Mouse (Mus musculus) limb, embryonic 15.5 days (tissue): ENCODE results near the gene Rtl6. TPM values are rescaled to one million over a fixed set of nuclear protein-coding genes. Genes with fewer than 3 reads are reported as not detected.

ENCODE experiments used
- ATAC-seq: fragments of 200-750 bp; cut with Nextera tagmentation; 2 replicates; pipeline ENCODE4 v1.8.0; 2017; ENCODE audit warnings: low read depth, moderate TSS enrichment; ENCODE audit not compliant: insufficient number of reproducible peaks, low FRiP score, low TSS enrichment
- H3K27ac ChIP-seq: fragments of 300-500 bp; sonication (generic); 2 replicates; pipeline ENCODE4 v1.5.1; 2015; ENCODE audit warnings: moderate library complexity, mild to moderate bottlenecking, inconsistent platforms
- H3K27me3 ChIP-seq: fragments of 300-500 bp; sonication (generic); 2 replicates; pipeline ENCODE4 v1.6.1; 2015; ENCODE audit warnings: inconsistent platforms
- H3K36me3 ChIP-seq: fragments of 300-500 bp; sonication (generic); 2 replicates; pipeline ENCODE4 v1.6.1; 2015; ENCODE audit warnings: inconsistent platforms
- H3K4me1 ChIP-seq: fragments of 300-500 bp; sonication (generic); 2 replicates; pipeline ENCODE4 v1.6.1; 2015; ENCODE audit warnings: inconsistent platforms
- H3K4me2 ChIP-seq: fragments of 300-500 bp; sonication (generic); 2 replicates; pipeline ENCODE4 v1.6.1; 2015; ENCODE audit warnings: mild to moderate bottlenecking, inconsistent platforms
- H3K4me3 ChIP-seq: fragments of 300-500 bp; sonication (generic); 2 replicates; pipeline ENCODE4 v1.5.1; 2015; ENCODE audit warnings: mild to moderate bottlenecking, inconsistent platforms
- H3K9ac ChIP-seq: fragments of 300-500 bp; sonication (generic); 2 replicates; pipeline ENCODE4 v1.6.1; 2015; ENCODE audit warnings: inconsistent platforms
- H3K9me3 ChIP-seq: fragments of 300-500 bp; sonication (generic); 2 replicates; pipeline ENCODE4 v1.6.1; 2016; ENCODE audit warnings: inconsistent platforms
- WGBS: fragments of 180-500 bp; shearing (Covaris S2); methylation state at CpG from one replicate; pipeline ENCODE4 v1.1.7; 2015; 5-methylcytosine and 5-hydroxymethylcytosine counted together
- polyA plus RNA-seq: library from polyadenylated mRNA; unstranded; fragments of >200 nt; fragmentation: Nextera tagmentation; extraction: Ambion mirVana; gene quantifications from 2 replicates; pipeline ENCODE4 v1.2.1, GENCODE M21; 2015

The Rtl6 gene
- polyA plus RNA-seq, 1 experiment from 2014 or later = 17.7 TPM

DNA sequence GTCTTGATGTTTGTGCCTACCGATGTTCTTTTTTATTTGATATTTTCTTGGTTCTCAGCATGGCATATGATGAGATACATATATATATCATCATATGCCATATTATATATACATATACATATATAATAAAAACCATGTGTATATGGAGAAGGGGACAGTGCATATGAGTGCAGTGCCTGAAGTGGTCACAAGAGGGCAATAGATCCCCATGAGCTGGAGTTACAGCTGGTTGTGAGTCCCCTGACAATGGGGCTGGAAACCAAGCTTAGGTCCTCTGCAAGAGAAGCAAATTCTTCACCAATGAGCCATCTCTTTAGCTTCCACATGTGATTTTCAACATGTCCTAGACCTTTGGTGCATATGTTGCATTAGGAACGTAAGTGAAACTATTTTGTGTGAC is 21.7 kb downstream of the Rtl6 start:
- WGBS = 94% methylated on average over 2 of the region's 2 CpGs

DNA sequence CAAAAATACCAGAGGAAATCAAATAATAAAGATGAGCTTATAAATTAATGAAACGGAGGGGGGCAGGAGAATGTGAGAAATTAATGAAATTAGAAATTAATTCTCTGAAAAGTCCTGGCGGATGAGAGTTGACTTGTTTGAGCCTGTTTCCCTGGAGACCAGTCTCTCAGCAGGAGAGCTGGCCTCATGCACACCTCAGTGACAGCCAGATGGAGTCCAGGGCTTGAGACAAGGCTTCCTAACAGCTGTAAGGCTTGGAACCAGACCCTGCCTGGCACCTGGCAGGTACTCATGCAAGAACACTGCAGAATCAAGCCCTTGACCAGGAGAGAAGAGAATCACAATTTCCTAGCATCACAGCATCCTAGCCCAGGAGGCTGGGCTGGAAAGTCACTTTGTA is 25.4 kb downstream of the Rtl6 start:
- 34% methylated on average over 2 of the region's 2 CpGs for WGBS
- H3K27me3 ChIP-seq = no peaks in the 10 kb centered on the region; the same call in 1 of the 2 replicates
- H3K36me3 ChIP-seq = no peaks in the 10 kb centered on the region
- H3K9me3 ChIP-seq = no peaks in the 10 kb centered on the region
- H3K27ac ChIP-seq = peak overlapping the region; percentile 27; the same call in 1 of the 2 replicates
- no peak overlapping the region for H3K9ac ChIP-seq
- ATAC-seq = no peak
- H3K4me3 ChIP-seq = no peak overlapping the region
- peaks cover 18% of the 10 kb centered on the region for H3K4me1 ChIP-seq
- no peak overlapping the region for H3K4me2 ChIP-seq

More for the DNA sequence above, 21.7 kb downstream of the Rtl6 start:
- H3K4me1 ChIP-seq = 0 out of 2 replicates have a peak, but pooled peaks cover 5% of the 10 kb centered on the region
- no peak overlapping the region for H3K27ac ChIP-seq
- ATAC-seq = no peak
- no peaks in the 10 kb centered on the region for H3K9me3 ChIP-seq
- H3K9ac ChIP-seq = no peak overlapping the region
- no peaks in the 10 kb centered on the region; the same call in 1 of the 2 replicates for H3K27me3 ChIP-seq
- no peak overlapping the region for H3K4me3 ChIP-seq
- H3K4me2 ChIP-seq = no peak overlapping the region
- no peaks in the 10 kb centered on the region for H3K36me3 ChIP-seq

DNA sequence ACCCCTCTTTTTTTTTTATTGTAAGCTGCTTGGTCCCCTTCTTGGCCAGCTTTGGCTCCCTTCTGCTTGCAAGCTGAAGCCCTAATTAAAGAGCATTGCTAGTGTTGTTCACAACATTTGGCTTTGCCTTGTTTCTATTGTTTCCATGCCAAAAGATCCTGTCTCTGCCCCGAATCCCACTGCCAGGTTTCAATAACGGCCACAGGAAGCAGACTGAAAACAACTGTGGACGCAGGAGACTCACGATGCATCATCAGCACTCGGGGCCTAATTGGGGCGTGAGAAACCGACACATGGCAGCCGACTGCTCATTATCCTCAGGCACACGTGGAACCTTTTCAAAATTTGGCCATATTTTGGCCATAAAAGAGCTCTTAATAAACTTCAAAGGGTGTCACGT is 26.1 kb downstream of the Rtl6 start:
- Histone ChIP-seq H3K9ac (no peak overlapping the region), H3K27ac (no peak overlapping the region; the same call in 1 of the 2 replicates), H3K4me2 (no peak overlapping the region), H3K27me3 (no peaks in the 10 kb centered on the region; the same call in 1 of the 2 replicates), H3K4me3 (no peak overlapping the region), H3K9me3 (no peaks in the 10 kb centered on the region), H3K36me3 (no peaks in the 10 kb centered on the region), H3K4me1 (peaks cover 24% of the 10 kb centered on the region)
- ATAC-seq = no peak
- 29% methylated on average over 10 of the region's 10 CpGs for WGBS

DNA sequence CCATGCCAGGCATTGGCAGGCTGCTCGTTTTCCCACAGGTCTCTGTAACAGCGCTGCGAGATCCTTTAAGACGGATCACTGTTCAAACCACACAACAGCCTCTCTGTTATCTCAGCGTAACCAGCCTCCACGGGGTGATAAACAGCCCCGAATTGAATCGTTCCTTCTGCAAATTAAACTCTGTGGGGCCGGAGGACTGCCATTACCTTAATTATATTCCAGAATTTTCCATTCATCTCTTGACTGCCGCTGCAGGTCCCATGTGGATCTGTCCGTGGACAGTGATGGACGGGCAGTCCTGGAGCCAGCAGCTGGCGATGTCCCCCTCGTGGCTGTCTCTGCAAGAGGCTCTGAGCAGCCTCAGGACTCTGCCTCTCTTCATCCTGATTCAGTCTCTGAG is 30.7 kb downstream of the Rtl6 start:
- WGBS = 47% methylated on average over 14 of the region's 14 CpGs
- ATAC-seq = no peak
- H3K9me3 ChIP-seq = no peaks in the 10 kb centered on the region

DNA sequence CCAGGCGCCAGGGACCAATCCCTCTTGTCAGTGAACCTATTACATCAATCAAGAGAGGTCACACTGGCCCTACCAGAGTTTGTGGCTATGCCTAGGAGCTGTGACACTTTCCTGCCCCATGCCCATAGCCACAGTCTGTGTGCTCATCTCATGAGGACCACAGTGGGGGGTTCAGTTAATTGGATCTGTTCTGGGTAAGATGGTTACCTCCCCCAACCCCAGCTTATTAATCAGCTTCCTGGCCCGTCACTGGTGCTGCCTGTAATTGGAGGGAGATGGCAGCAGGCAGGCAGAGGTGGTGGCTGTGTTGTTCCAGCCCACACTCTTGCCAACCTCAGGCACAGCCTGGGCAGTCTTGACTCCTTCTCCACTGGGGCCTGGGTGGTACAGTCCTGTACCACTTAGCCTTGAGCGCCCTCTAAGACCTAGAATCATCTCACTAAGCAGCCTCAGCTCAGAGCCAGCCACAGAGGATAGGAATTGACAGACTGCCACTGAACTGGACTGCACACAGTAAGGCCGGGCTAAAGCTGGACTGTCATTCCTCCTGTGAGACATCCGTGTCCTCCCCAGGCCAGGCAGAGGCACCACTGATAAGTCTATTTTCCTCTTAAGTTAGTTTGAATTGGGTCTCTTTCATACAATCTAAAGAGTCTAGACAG is 32.3 kb downstream of the Rtl6 start:
- 67% methylated on average over 5 of the region's 5 CpGs for WGBS
- no peak for ATAC-seq
- Histone ChIP-seq H3K9ac (no peak overlapping the region), H3K27ac (no peak overlapping the region), H3K4me2 (no peak overlapping the region), H3K4me3 (no peak overlapping the region), H3K4me1 (peaks cover 21% of the 10 kb centered on the region), H3K27me3 (no peaks in the 10 kb centered on the region), H3K9me3 (no peaks in the 10 kb centered on the region), H3K36me3 (no peaks in the 10 kb centered on the region)

More for the DNA sequence above, 30.7 kb downstream of the Rtl6 start:
- Histone ChIP-seq H3K4me3 (no peak overlapping the region), H3K4me1 (peaks cover 26% of the 10 kb centered on the region), H3K4me2 (no peak overlapping the region), H3K27ac (no peak overlapping the region), H3K9ac (no peak overlapping the region), H3K36me3 (no peaks in the 10 kb centered on the region), H3K27me3 (no peaks in the 10 kb centered on the region)

DNA sequence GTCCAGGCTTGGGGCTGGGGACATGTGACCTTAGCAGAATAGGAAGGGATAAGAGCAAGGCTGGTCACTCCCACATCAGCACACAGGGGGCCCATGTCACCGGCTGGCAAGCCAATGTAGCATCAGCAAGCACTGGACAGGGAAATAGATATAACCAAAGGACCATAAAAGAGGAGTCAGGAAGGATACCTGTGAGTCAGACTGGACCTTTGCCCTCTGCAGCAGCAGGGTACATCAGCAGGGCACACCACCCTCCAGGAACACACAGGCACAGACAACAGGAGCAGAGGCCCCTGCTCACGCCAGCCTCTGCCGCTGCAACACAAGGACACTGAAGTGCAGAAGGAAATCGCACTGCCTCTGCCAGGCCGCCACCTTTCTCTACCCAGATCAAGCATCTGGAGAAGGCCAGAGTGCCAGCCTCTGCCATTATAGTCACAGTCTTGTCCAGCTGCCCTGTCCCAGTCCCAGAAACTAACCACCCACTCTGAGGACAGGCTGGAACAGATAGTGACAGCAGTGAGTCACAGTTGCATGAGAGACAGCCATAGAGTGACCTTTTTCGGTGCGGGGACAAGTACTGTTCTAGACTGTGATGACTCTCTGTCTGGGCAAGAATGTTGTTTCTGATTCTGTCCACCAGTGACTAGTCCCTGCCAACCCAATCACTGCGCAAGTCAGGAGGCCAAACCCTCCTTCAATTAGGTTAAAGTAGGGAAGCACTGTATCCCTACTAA is 34.5 kb downstream of the Rtl6 start:
- no peaks in the 10 kb centered on the region for H3K27me3 ChIP-seq
- H3K9me3 ChIP-seq = no peaks in the 10 kb centered on the region
- WGBS = 85% methylated on average over 8 of the region's 8 CpGs
- no peaks in the 10 kb centered on the region for H3K36me3 ChIP-seq
- H3K4me3 ChIP-seq = no peak overlapping the region
- H3K4me2 ChIP-seq = no peak overlapping the region
- no peak for ATAC-seq
- H3K27ac ChIP-seq = no peak overlapping the region
- H3K9ac ChIP-seq = no peak overlapping the region
- H3K4me1 ChIP-seq = peaks cover 16% of the 10 kb centered on the region

DNA sequence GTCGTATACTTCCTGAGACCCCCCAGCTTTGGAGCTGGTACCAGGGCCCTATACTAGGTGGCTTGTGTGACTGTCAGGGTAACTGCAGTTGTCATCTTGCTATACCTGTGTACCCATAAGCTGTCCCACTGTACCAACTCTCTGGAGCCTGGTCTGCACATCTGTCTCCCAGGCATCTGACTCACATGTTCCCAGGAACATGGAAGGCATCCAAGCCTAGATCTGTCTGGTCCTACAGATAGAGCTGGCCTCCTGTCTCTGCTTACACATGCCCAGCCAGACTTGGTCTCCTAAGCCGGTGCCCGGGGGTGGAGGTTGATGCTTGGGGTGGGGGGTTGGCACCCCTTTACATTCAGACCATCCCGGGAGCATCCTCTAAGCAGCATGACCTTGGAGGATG is 36.1 kb downstream of the Rtl6 start:
- WGBS = 75% methylated on average over 4 of the region's 4 CpGs
- Histone ChIP-seq H3K36me3 (no peaks in the 10 kb centered on the region), H3K9ac (no peak overlapping the region), H3K27ac (no peak overlapping the region), H3K9me3 (no peaks in the 10 kb centered on the region), H3K27me3 (no peaks in the 10 kb centered on the region), H3K4me1 (peaks cover under 1% of the 10 kb centered on the region; the same call in 1 of the 2 replicates), H3K4me2 (no peak overlapping the region), H3K4me3 (no peak overlapping the region)
- ATAC-seq = no peak

DNA sequence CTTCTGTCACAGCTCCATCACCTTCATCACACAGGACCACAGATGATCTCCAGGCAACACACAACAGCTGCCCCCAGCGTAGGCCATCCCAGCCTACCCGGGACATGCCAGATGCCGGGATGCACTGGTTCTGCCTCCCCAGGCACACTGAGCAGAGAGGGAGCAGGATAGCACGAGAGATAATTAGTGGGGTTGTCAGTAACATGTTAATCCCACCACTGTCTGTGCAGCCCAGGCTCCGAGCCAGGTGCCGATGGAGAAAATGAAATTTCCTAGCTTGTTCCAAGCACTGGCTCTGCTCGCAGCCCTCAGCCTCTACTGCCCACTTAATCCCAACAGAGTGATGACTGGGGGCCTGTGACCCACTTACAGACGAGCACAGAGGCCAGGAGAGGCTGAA is 39.1 kb downstream of the Rtl6 start:
- no peaks in the 10 kb centered on the region for H3K4me1 ChIP-seq
- no peak for ATAC-seq
- H3K4me2 ChIP-seq = no peak overlapping the region
- H3K27me3 ChIP-seq = no peaks in the 10 kb centered on the region
- H3K27ac ChIP-seq = no peak overlapping the region
- no peak overlapping the region for H3K4me3 ChIP-seq
- H3K36me3 ChIP-seq = no peaks in the 10 kb centered on the region
- H3K9me3 ChIP-seq = no peaks in the 10 kb centered on the region
- WGBS = 68% methylated on average over 8 of the region's 8 CpGs
- no peak overlapping the region for H3K9ac ChIP-seq

DNA sequence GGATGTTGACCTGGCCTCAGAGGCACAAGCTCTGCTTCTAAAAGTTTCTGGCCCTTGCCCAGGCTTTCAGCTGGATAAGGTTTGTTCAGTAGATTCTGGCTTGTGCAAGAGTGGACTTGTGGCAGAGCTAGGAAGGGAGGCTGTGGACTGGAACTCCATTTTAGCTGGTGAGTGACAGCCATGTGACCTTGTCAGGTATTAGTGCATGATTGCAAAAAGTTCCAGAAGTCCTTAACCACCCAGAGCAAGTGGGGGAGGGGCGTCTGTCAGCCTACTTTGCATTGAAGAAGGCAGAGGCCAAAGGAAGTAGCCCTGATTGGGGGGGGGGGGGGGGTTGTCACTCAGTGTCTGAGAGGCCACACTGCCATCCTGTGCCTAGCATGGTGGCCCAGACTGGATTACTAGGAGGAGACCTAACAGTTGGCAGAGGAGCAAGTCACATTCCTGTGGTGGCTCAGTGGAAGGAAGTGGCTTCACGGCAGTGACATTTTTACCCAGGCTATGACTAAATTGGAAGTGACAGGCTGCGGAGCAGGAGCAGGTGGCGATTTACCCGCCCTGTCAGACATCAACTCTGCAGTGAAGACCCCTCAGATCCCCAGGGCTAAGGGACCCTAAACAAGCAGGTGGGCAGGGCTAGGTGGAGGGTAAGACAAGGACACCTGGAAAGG is 44.9 kb downstream of the Rtl6 start:
- ATAC-seq = no peak
- 46% methylated on average over 5 of the region's 5 CpGs for WGBS
- Histone ChIP-seq H3K4me1 (peaks cover 15% of the 10 kb centered on the region), H3K36me3 (no peaks in the 10 kb centered on the region), H3K4me3 (no peak overlapping the region), H3K9ac (no peak overlapping the region), H3K9me3 (no peaks in the 10 kb centered on the region), H3K27ac (no peak overlapping the region), H3K4me2 (no peak overlapping the region), H3K27me3 (no peaks in the 10 kb centered on the region)

DNA sequence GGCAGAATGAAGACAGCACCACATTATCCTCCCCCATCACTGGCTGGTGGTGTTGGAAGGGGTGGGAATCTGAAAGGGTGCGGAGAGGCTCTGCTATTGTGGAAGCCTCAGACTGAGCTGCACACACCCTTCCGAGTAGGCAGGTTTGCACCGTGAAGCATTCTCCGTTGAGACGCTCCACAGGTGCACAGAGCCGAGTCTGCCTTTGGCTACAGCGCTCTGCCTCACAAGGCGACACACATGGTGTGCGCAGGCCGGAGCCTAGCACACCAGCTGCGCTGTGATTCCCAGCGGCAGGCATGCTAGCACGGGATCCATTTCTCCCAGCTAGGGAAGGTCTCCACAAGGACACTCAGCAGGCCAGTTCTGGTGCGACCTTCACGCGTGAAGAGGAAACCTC is 47.6 kb downstream of the Rtl6 start:
- ATAC-seq = no peak
- Histone ChIP-seq H3K4me1 (peaks cover 15% of the 10 kb centered on the region), H3K9ac (no peak overlapping the region), H3K27me3 (no peaks in the 10 kb centered on the region), H3K9me3 (no peaks in the 10 kb centered on the region), H3K27ac (no peak overlapping the region), H3K4me3 (no peak overlapping the region), H3K36me3 (no peaks in the 10 kb centered on the region), H3K4me2 (no peak overlapping the region)
- 66% methylated on average over 16 of the region's 16 CpGs for WGBS

DNA sequence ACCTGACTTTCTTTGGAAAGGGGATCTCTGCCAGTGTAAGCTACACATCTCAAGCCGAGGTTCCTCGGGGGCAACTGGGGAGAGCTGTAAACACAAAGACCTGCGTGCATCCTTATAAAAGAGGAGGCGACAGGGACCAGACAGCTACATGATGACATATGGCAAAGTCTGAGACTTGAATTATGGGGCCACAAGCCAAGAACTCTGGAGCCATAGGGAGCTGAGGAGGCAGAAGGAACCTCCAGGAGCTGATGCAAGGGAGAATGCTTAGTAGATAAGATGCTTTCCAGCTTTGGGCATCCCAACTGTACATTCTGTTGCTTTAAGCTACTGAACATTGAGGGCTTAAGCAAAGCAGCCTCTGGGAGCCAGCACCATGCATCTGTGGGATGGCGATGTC is 48.5 kb downstream of the Rtl6 start:
- no peak overlapping the region for H3K27ac ChIP-seq
- 44% methylated on average over 5 of the region's 5 CpGs for WGBS
- H3K36me3 ChIP-seq = no peaks in the 10 kb centered on the region
- peaks cover 18% of the 10 kb centered on the region for H3K4me1 ChIP-seq
- no peak overlapping the region for H3K9ac ChIP-seq
- H3K4me2 ChIP-seq = no peak overlapping the region
- H3K4me3 ChIP-seq = no peak overlapping the region
- ATAC-seq = no peak
- H3K9me3 ChIP-seq = no peaks in the 10 kb centered on the region
- no peaks in the 10 kb centered on the region for H3K27me3 ChIP-seq

DNA sequence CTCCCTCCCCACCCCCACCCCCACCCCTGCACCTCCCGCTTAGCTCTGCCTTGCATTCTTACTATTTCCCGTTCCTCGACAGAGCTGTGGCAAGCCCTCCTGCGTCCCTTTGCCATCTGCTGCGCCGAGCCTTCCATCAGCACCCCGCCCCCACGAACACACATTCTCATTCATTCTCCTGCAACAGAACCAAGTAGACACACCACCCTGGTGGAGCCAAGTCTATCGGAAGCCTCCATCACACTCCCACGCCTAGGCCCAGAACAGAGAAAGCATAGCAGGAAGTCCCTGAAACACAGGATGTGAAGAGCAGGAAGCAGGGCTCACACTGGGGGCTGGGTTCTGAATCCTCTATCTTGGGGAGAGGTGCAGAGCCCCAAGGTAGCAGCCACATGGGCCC is 51.6 kb downstream of the Rtl6 start:
- Histone ChIP-seq H3K27me3 (no peaks in the 10 kb centered on the region), H3K4me3 (no peak overlapping the region), H3K4me1 (peaks cover 13% of the 10 kb centered on the region), H3K27ac (no peak overlapping the region), H3K36me3 (no peaks in the 10 kb centered on the region), H3K9me3 (no peaks in the 10 kb centered on the region), H3K4me2 (no peak overlapping the region), H3K9ac (no peak overlapping the region)
- WGBS = 74% methylated on average over 10 of the region's 10 CpGs
- no peak for ATAC-seq
